Mouse (Mus musculus): ENCODE data around the gene Rnf2. TPM values are rescaled to one million over a fixed set of nuclear protein-coding genes. Genes with fewer than 3 reads are reported as not detected.

Rnf2 gene
- polyA plus RNA-seq, 1 experiment from 2014 or later, result 68.4 TPM

- Histone ChIP-seq H3K4me1 (replicated peaks; ENCODE audit: control insufficient read depth, insufficient read depth, low read length) (no peaks in the 10 kb centered on the region), H3K27ac (ENCODE audit: low read depth) (no peak overlapping the region), H3K36me3 (ENCODE audit: control insufficient read depth, insufficient read depth, low read length) (peaks cover 27% of the 10 kb centered on the region), H3K4me3 (ENCODE audit: low read depth, low read length) (no peak overlapping the region), H3K9ac (ENCODE audit: low read length) (no peak overlapping the region), H3K4me2 (ENCODE audit: low read length) (no peak overlapping the region), H3K9me3 (ENCODE audit: control insufficient read depth, low read length) (no peaks in the 10 kb centered on the region), H3K27me3 (replicated peaks; ENCODE audit: control insufficient read depth, insufficient read depth, low read length) (no peaks in the 10 kb centered on the region)
- no peak for ATAC-seq (replicated peaks; ENCODE audit: low FRiP score, low TSS enrichment, low read depth)
- 81% methylated on average over 4 of the region's 4 CpGs for WGBS
- DNase-seq (ENCODE audit: low spot score), result no peak
Observed at GRCm38 (mm10) chr1:151466571-151466970, 34.2 kb downstream of the Rnf2 start.

GRCm38 (mm10) chr1:151464914-151465313, 35.8 kb downstream of the Rnf2 start:
- Histone ChIP-seq H3K27ac (ENCODE audit: low read depth) (no peak overlapping the region), H3K36me3 (ENCODE audit: control insufficient read depth, insufficient read depth, low read length) (peaks cover 25% of the 10 kb centered on the region), H3K9ac (ENCODE audit: low read length) (no peak overlapping the region), H3K27me3 (replicated peaks; ENCODE audit: control insufficient read depth, insufficient read depth, low read length) (no peaks in the 10 kb centered on the region), H3K4me3 (ENCODE audit: low read depth, low read length) (no peak overlapping the region), H3K4me2 (ENCODE audit: low read length) (no peak overlapping the region), H3K9me3 (ENCODE audit: control insufficient read depth, low read length) (no peaks in the 10 kb centered on the region), H3K4me1 (replicated peaks; ENCODE audit: control insufficient read depth, insufficient read depth, low read length) (no peaks in the 10 kb centered on the region)
- DNase-seq (ENCODE audit: low spot score) (no peak), ATAC-seq (replicated peaks; ENCODE audit: low FRiP score, low TSS enrichment, low read depth) (no peak)
- 69% methylated on average over 4 of the region's 4 CpGs for WGBS

- ATAC-seq (replicated peaks; ENCODE audit: low FRiP score, low TSS enrichment, low read depth) (no peak), DNase-seq (ENCODE audit: low spot score) (no peak)
- Histone ChIP-seq H3K4me3 (ENCODE audit: low read depth, low read length) (no peak overlapping the region), H3K27ac (ENCODE audit: low read depth) (no peak overlapping the region), H3K9ac (ENCODE audit: low read length) (no peak overlapping the region), H3K27me3 (replicated peaks; ENCODE audit: control insufficient read depth, insufficient read depth, low read length) (no peaks in the 10 kb centered on the region), H3K4me2 (ENCODE audit: low read length) (no peak overlapping the region), H3K4me1 (replicated peaks; ENCODE audit: control insufficient read depth, insufficient read depth, low read length) (no peaks in the 10 kb centered on the region), H3K36me3 (ENCODE audit: control insufficient read depth, insufficient read depth, low read length) (peaks cover 44% of the 10 kb centered on the region), H3K9me3 (ENCODE audit: control insufficient read depth, low read length) (no peaks in the 10 kb centered on the region)
- WGBS, result 82% methylated on average over 9 of the region's 9 CpGs
Observed at GRCm38 (mm10) chr1:151461265-151461664, 39.5 kb downstream of the Rnf2 start.

GRCm38 (mm10) chr1:151457087-151457486, 43.7 kb downstream of the Rnf2 start:
- Histone ChIP-seq H3K4me1 (replicated peaks; ENCODE audit: control insufficient read depth, insufficient read depth, low read length) (no peaks in the 10 kb centered on the region), H3K36me3 (ENCODE audit: control insufficient read depth, insufficient read depth, low read length) (peaks cover 76% of the 10 kb centered on the region), H3K4me3 (ENCODE audit: low read depth, low read length) (no peak overlapping the region), H3K4me2 (ENCODE audit: low read length) (no peak overlapping the region), H3K27me3 (replicated peaks; ENCODE audit: control insufficient read depth, insufficient read depth, low read length) (no peaks in the 10 kb centered on the region), H3K9ac (ENCODE audit: low read length) (no peak overlapping the region), H3K27ac (ENCODE audit: low read depth) (no peak overlapping the region), H3K9me3 (ENCODE audit: control insufficient read depth, low read length) (no peaks in the 10 kb centered on the region)
- no peak for ATAC-seq (replicated peaks; ENCODE audit: low FRiP score, low TSS enrichment, low read depth)
- no peak for DNase-seq (ENCODE audit: low spot score)
- WGBS, result 67% methylated on average over 5 of the region's 5 CpGs

GRCm38 (mm10) chr1:151451946-151452345, 48.8 kb downstream of the Rnf2 start:
- DNase-seq (ENCODE audit: low spot score) (no peak), ATAC-seq (replicated peaks; ENCODE audit: low FRiP score, low TSS enrichment, low read depth) (no peak)
- Histone ChIP-seq H3K4me1 (replicated peaks; ENCODE audit: control insufficient read depth, insufficient read depth, low read length) (no peaks in the 10 kb centered on the region), H3K4me3 (ENCODE audit: low read depth, low read length) (no peak overlapping the region), H3K27ac (ENCODE audit: low read depth) (no peak overlapping the region), H3K9me3 (ENCODE audit: control insufficient read depth, low read length) (no peaks in the 10 kb centered on the region), H3K27me3 (replicated peaks; ENCODE audit: control insufficient read depth, insufficient read depth, low read length) (no peaks in the 10 kb centered on the region), H3K4me2 (ENCODE audit: low read length) (no peak overlapping the region), H3K9ac (ENCODE audit: low read length) (no peak overlapping the region), H3K36me3 (ENCODE audit: control insufficient read depth, insufficient read depth, low read length) (peaks cover 78% of the 10 kb centered on the region)
- WGBS, result 96% methylated on average over 11 of the region's 11 CpGs

- no peak overlapping the region for H3K9ac ChIP-seq (ENCODE audit: low read length)
- WGBS, result 87% methylated on average over 1 of the region's 2 CpGs
- H3K36me3 ChIP-seq (ENCODE audit: control insufficient read depth, insufficient read depth, low read length), result peaks cover 79% of the 10 kb centered on the region
- no peak overlapping the region for H3K4me3 ChIP-seq (ENCODE audit: low read depth, low read length)
- H3K27me3 ChIP-seq (replicated peaks; ENCODE audit: control insufficient read depth, insufficient read depth, low read length), result no peaks in the 10 kb centered on the region
- no peaks in the 10 kb centered on the region for H3K4me1 ChIP-seq (replicated peaks; ENCODE audit: control insufficient read depth, insufficient read depth, low read length)
- DNase-seq (ENCODE audit: low spot score) (no peak), ATAC-seq (replicated peaks; ENCODE audit: low FRiP score, low TSS enrichment, low read depth) (no peak)
- H3K9me3 ChIP-seq (ENCODE audit: control insufficient read depth, low read length), result no peaks in the 10 kb centered on the region
- no peak overlapping the region for H3K27ac ChIP-seq (ENCODE audit: low read depth)
- no peak overlapping the region for H3K4me2 ChIP-seq (ENCODE audit: low read length)
Observed at GRCm38 (mm10) chr1:151450851-151451250, 49.9 kb downstream of the Rnf2 start.

GRCm38 (mm10) chr1:151449866-151450265, 50.9 kb downstream of the Rnf2 start:
- Histone ChIP-seq H3K27ac (ENCODE audit: low read depth) (no peak overlapping the region), H3K9ac (ENCODE audit: low read length) (no peak overlapping the region), H3K9me3 (ENCODE audit: control insufficient read depth, low read length) (no peaks in the 10 kb centered on the region), H3K36me3 (ENCODE audit: control insufficient read depth, insufficient read depth, low read length) (peaks cover 84% of the 10 kb centered on the region), H3K4me3 (ENCODE audit: low read depth, low read length) (no peak overlapping the region), H3K4me2 (ENCODE audit: low read length) (no peak overlapping the region), H3K27me3 (replicated peaks; ENCODE audit: control insufficient read depth, insufficient read depth, low read length) (no peaks in the 10 kb centered on the region), H3K4me1 (replicated peaks; ENCODE audit: control insufficient read depth, insufficient read depth, low read length) (no peaks in the 10 kb centered on the region)
- ATAC-seq (replicated peaks; ENCODE audit: low FRiP score, low TSS enrichment, low read depth) (no peak), DNase-seq (ENCODE audit: low spot score) (no peak)
- WGBS, result 94% methylated on average over 10 of the region's 10 CpGs

GRCm38 (mm10) chr1:151435431-151435830, 65.3 kb downstream of the Rnf2 start:
- Histone ChIP-seq H3K4me2 (ENCODE audit: low read length) (no peak overlapping the region), H3K9ac (ENCODE audit: low read length) (no peak overlapping the region), H3K4me3 (ENCODE audit: low read depth, low read length) (no peak overlapping the region), H3K36me3 (ENCODE audit: control insufficient read depth, insufficient read depth, low read length) (peaks cover 62% of the 10 kb centered on the region), H3K4me1 (replicated peaks; ENCODE audit: control insufficient read depth, insufficient read depth, low read length) (no peaks in the 10 kb centered on the region), H3K9me3 (ENCODE audit: control insufficient read depth, low read length) (no peaks in the 10 kb centered on the region), H3K27me3 (replicated peaks; ENCODE audit: control insufficient read depth, insufficient read depth, low read length) (no peaks in the 10 kb centered on the region), H3K27ac (ENCODE audit: low read depth) (no peak overlapping the region)
- ATAC-seq (replicated peaks; ENCODE audit: low FRiP score, low TSS enrichment, low read depth) (no peak), DNase-seq (ENCODE audit: low spot score) (no peak)
- 71% methylated on average over 6 of the region's 6 CpGs for WGBS

GRCm38 (mm10) chr1:151429316-151429715, 71.4 kb downstream of the Rnf2 start:
- no peak for DNase-seq (ENCODE audit: low spot score)
- peak overlapping the region; percentile 78 for H3K4me2 ChIP-seq (ENCODE audit: low read length)
- WGBS, result 33% methylated on average over 9 of the region's 9 CpGs
- H3K9ac ChIP-seq (ENCODE audit: low read length), result peak overlapping the region; percentile 86
- peaks cover 10% of the 10 kb centered on the region for H3K36me3 ChIP-seq (ENCODE audit: control insufficient read depth, insufficient read depth, low read length)
- no peaks in the 10 kb centered on the region for H3K9me3 ChIP-seq (ENCODE audit: control insufficient read depth, low read length)
- H3K4me1 ChIP-seq (replicated peaks; ENCODE audit: control insufficient read depth, insufficient read depth, low read length), result peaks cover 13% of the 10 kb centered on the region
- ATAC-seq (replicated peaks; ENCODE audit: low FRiP score, low TSS enrichment, low read depth), result no peak
- no peaks in the 10 kb centered on the region for H3K27me3 ChIP-seq (replicated peaks; ENCODE audit: control insufficient read depth, insufficient read depth, low read length)
- H3K27ac ChIP-seq (ENCODE audit: low read depth), result peak overlapping the region; percentile 94
- H3K4me3 ChIP-seq (ENCODE audit: low read depth, low read length), result peak overlapping the region; percentile 61

All from intestine, embryonic 14.5 days (tissue).